Mouse (Mus musculus) MEL (cell line): Measurements from ENCODE around the gene Dus2. TPM values are rescaled to one million over a fixed set of nuclear protein-coding genes. Genes with fewer than 3 reads are reported as not detected.

ENCODE experiments used
- DNase-seq: peaks from one replicate; pipeline ENCODE4 v3.0.0; 2011; ENCODE audit warnings: low read depth, low spot score
- H3K27ac ChIP-seq: 2 replicates; pipeline ENCODE4 v1.5.1; 2012; ENCODE audit warnings: low read depth, mild to moderate bottlenecking, control low read depth, low read length, moderate library complexity; ENCODE audit not compliant: control insufficient read depth
- H3K27me3 ChIP-seq, 2 experiments: fragments of 150-350 bp in 1 of 2; sonication (generic) in 1 of 2; 2 replicates each; pipeline ENCODE4 v1.6.1; 2012; ENCODE audit warnings: low read length in 2 of 2, mild to moderate bottlenecking in 2 of 2, improper control_type of control experiment in 1 of 2, moderate library complexity in 1 of 2; ENCODE audit not compliant: insufficient read depth in 2 of 2, control insufficient read depth in 1 of 2
- H3K36me3 ChIP-seq, 2 experiments: 2 replicates each; pipeline ENCODE4 v1.6.1; 2012 to 2014; ENCODE audit warnings: low read length in 2 of 2, improper control_type of control experiment in 1 of 2, inconsistent platforms in 1 of 2, mild to moderate bottlenecking in 1 of 2; ENCODE audit not compliant: insufficient read depth in 2 of 2, control insufficient read depth in 1 of 2
- H3K4me1 ChIP-seq, 2 experiments: fragments of 150-350 bp in 1 of 2; sonication (generic) in 1 of 2; 2 replicates each; pipeline ENCODE4 v1.6.1; 2012; ENCODE audit warnings: low read length in 2 of 2, improper control_type of control experiment in 1 of 2, mild to moderate bottlenecking in 1 of 2; ENCODE audit not compliant: insufficient read depth in 2 of 2, control insufficient read depth in 1 of 2
- H3K4me3 ChIP-seq, 2 experiments: fragments of 150-350 bp in 1 of 2; sonication (generic) in 1 of 2; 2 replicates each; pipeline ENCODE4 v1.5.1; 2012; ENCODE audit warnings: low read depth in 2 of 2, low read length in 2 of 2, mild to moderate bottlenecking in 2 of 2, moderate library complexity in 2 of 2, control low read depth in 1 of 2, improper control_type of control experiment in 1 of 2; ENCODE audit not compliant: control insufficient read depth in 1 of 2, insufficient read depth in 1 of 2
- H3K79me2 ChIP-seq: 2 replicates; pipeline ENCODE4 v1.6.1; 2012; ENCODE audit warnings: mild to moderate bottlenecking, low read length, moderate library complexity; ENCODE audit not compliant: control insufficient read depth, poor library complexity, insufficient read depth
- H3K9ac ChIP-seq: 2 replicates; pipeline ENCODE4 v1.6.1; 2012; ENCODE audit warnings: low read depth, mild to moderate bottlenecking, control low read depth, low read length, moderate library complexity; ENCODE audit not compliant: control insufficient read depth, poor library complexity, severe bottlenecking
- H3K9me3 ChIP-seq: fragments of 150-350 bp; sonication (generic); replicated peaks from 2 replicates; pipeline ENCODE4 v1.6.1; 2012; ENCODE audit warnings: mild to moderate bottlenecking, low read length, improper control_type of control experiment, moderate library complexity; ENCODE audit not compliant: insufficient read depth
- BHLHE40 ChIP-seq: IDR thresholded peaks from 2 replicates; pipeline ENCODE4 v1.6.1; 2012; ENCODE audit warnings: low read depth, mild to moderate bottlenecking, inconsistent platforms, low read length, improper control_type of control experiment, borderline replicate concordance
- CHD1 ChIP-seq: IDR thresholded peaks from 2 replicates; pipeline ENCODE4 v1.6.1; 2012; ENCODE audit warnings: low read depth, mild to moderate bottlenecking, inconsistent platforms, low read length, improper control_type of control experiment
- CHD2 ChIP-seq: IDR thresholded peaks from 2 replicates; pipeline ENCODE4 v1.6.1; 2011; ENCODE audit warnings: low read length, improper control_type of control experiment
- CTCF ChIP-seq, 3 experiments: IDR thresholded peaks in 2 of 3; conservative IDR thresholded peaks in 1 of 3; 2 replicates each; pipeline ENCODE4 v1.5.1; 2011 to 2012; ENCODE audit warnings: low read length in 3 of 3, low read depth in 2 of 3, mild to moderate bottlenecking in 2 of 3, improper control_type of control experiment in 1 of 3, inconsistent platforms in 1 of 3, mixed read lengths in 1 of 3, moderate library complexity in 1 of 3; ENCODE audit not compliant: control insufficient read depth in 1 of 3, insufficient read depth in 1 of 3, poor library complexity in 1 of 3, severe bottlenecking in 1 of 3
- ELF1 ChIP-seq: IDR thresholded peaks from 2 replicates; pipeline ENCODE4 v1.6.1; 2014; ENCODE audit warnings: low read depth, mild to moderate bottlenecking, inconsistent platforms, low read length, improper control_type of control experiment, moderate library complexity
- EP300 ChIP-seq, 2 experiments: IDR thresholded peaks; 2 replicates each; pipeline ENCODE4 v1.6.1; 2011; ENCODE audit warnings: improper control_type of control experiment in 2 of 2, low read length in 2 of 2, low read depth in 1 of 2, mild to moderate bottlenecking in 1 of 2
- ETS1 ChIP-seq: IDR thresholded peaks from 2 replicates; pipeline ENCODE4 v1.6.1; 2012; ENCODE audit warnings: low read depth, mild to moderate bottlenecking, inconsistent platforms, low read length, improper control_type of control experiment, moderate library complexity
- JUND ChIP-seq: IDR thresholded peaks from 2 replicates; pipeline ENCODE4 v1.6.1; 2011; ENCODE audit warnings: low read depth, mild to moderate bottlenecking, improper control_type of control experiment, low read length
- KAT2A ChIP-seq: conservative IDR thresholded peaks from 2 replicates; pipeline ENCODE4 v1.6.1; 2012; ENCODE audit warnings: low read depth, low read length, improper control_type of control experiment, inconsistent platforms
- MAFK ChIP-seq: IDR thresholded peaks from 2 replicates; pipeline ENCODE4 v1.6.1; 2011; ENCODE audit warnings: low read depth, mild to moderate bottlenecking, low read length, improper control_type of control experiment, borderline replicate concordance
- MEF2A ChIP-seq: IDR thresholded peaks from 2 replicates; pipeline ENCODE4 v1.6.1; 2014; ENCODE audit warnings: low read depth, mild to moderate bottlenecking, inconsistent platforms, low read length, improper control_type of control experiment; ENCODE audit not compliant: poor library complexity, insufficient replicate concordance, severe bottlenecking; ENCODE audit errors: extremely low read depth
- NELFE ChIP-seq: IDR thresholded peaks from 2 replicates; pipeline ENCODE4 v1.6.1; 2011; ENCODE audit warnings: low read depth, low read length, improper control_type of control experiment
- NRF1 ChIP-seq: IDR thresholded peaks from 2 replicates; pipeline ENCODE4 v1.6.1; 2014; ENCODE audit warnings: low read depth, mild to moderate bottlenecking, inconsistent platforms, low read length, improper control_type of control experiment, moderate library complexity; ENCODE audit not compliant: poor library complexity, insufficient read depth, severe bottlenecking
- POLR2A ChIP-seq, 2 experiments: IDR thresholded peaks; 2 replicates each; pipeline ENCODE4 v1.6.1; 2011 to 2012; ENCODE audit warnings: low read length in 2 of 2, mild to moderate bottlenecking in 2 of 2, control low read depth in 1 of 2, improper control_type of control experiment in 1 of 2, low read depth in 1 of 2, moderate library complexity in 1 of 2; ENCODE audit not compliant: control insufficient read depth in 1 of 2, insufficient read depth in 1 of 2, poor library complexity in 1 of 2
- POLR2AphosphoS5 ChIP-seq: IDR thresholded peaks from 2 replicates; pipeline ENCODE4 v1.6.1; 2012; ENCODE audit warnings: low read depth, borderline replicate concordance, mild to moderate bottlenecking, inconsistent platforms, low read length, moderate library complexity, mixed read lengths
- RAD21 ChIP-seq: IDR thresholded peaks from 2 replicates; pipeline ENCODE4 v1.6.1; 2011; ENCODE audit warnings: mild to moderate bottlenecking, low read depth, low read length, improper control_type of control experiment
- RCOR1 ChIP-seq: IDR thresholded peaks from 2 replicates; pipeline ENCODE4 v1.6.1; 2012; ENCODE audit warnings: low read depth, mild to moderate bottlenecking, inconsistent platforms, low read length, improper control_type of control experiment
- SMC3 ChIP-seq: IDR thresholded peaks from 2 replicates; pipeline ENCODE4 v1.6.1; 2011; ENCODE audit warnings: low read depth, low read length, improper control_type of control experiment
- UBTF ChIP-seq: IDR thresholded peaks from 2 replicates; pipeline ENCODE4 v1.6.1; 2012; ENCODE audit warnings: low read depth, mild to moderate bottlenecking, inconsistent platforms, low read length, improper control_type of control experiment, moderate library complexity, borderline replicate concordance; ENCODE audit not compliant: insufficient read depth
- USF1 ChIP-seq: IDR thresholded peaks from 2 replicates; pipeline ENCODE4 v1.6.1; 2014; ENCODE audit warnings: low read depth, mild to moderate bottlenecking, inconsistent platforms, low read length, improper control_type of control experiment, moderate library complexity
- ZC3H11A ChIP-seq: IDR thresholded peaks from 2 replicates; pipeline ENCODE4 v1.6.1; 2012; ENCODE audit warnings: low read depth, mild to moderate bottlenecking, inconsistent platforms, low read length, improper control_type of control experiment
- ZMIZ1 ChIP-seq: IDR thresholded peaks from 2 replicates; pipeline ENCODE4 v1.6.1; 2012; ENCODE audit warnings: low read depth, mild to moderate bottlenecking, inconsistent platforms, low read length, improper control_type of control experiment, moderate library complexity
- polyA plus RNA-seq, 2 experiments: library from polyadenylated mRNA; stranded (reverse) in 1 of 2; unstranded in 1 of 2; fragments of >175 nt in 1 of 2; fragments of >200 nt in 1 of 2; gene quantifications; 2 replicates each; pipeline versions ENCODE4 v1.2.1 to v1.2.4; 2012; ENCODE audit warnings: low replicate concordance in 2 of 2, low read depth in 1 of 2; ENCODE audit not compliant: insufficient read length in 2 of 2, insufficient read depth in 1 of 2, missing spikeins in 1 of 2
- total RNA-seq: library from RNA; depleted of rRNA; stranded (reverse); fragments of 300-350 nt; gene quantifications from 2 replicates; pipeline ENCODE4 v1.2.3, GENCODE M21; 2012

Gene Dus2
- total and polyA plus RNA-seq, 3 experiments: 9.2 to 11.9 TPM; not detected in 1

- Histone ChIP-seq H3K4me3 (no peak overlapping the region), H3K4me1 (peaks cover 2 to 13% of the 10 kb centered on the region in 2 experiments; a peak in 3 of 4 replicates), H3K79me2 (peaks cover 50% of the 10 kb centered on the region), H3K27me3 (no peaks in the 10 kb centered on the region), H3K27ac (no peak overlapping the region), H3K9ac (no peak overlapping the region), H3K36me3 (peaks cover 8 to 19% of the 10 kb centered on the region in 2 experiments), H3K9me3 (no peaks in the 10 kb centered on the region)
- TF ChIP-seq MEF2A (no peak), SMC3 (peak; percentile 3; the same call in 1 of the 2 replicates), RAD21 (0 out of 2 replicates have a peak, but pooled peaks have one; percentile 1), CTCF (IDR thresholded peaks at IDR 0.05 in 2 of 3, conservative IDR thresholded peaks at IDR 0.05 in 1 of 3; ENCODE audit: control insufficient read depth in 1 of 3, insufficient read depth in 1 of 3, low read depth in 2 of 3, low read length in 3 of 3, poor library complexity in 1 of 3, severe bottlenecking in 1 of 3) (peak in 2 of 3 experiments; percentile 26 to 54; a peak in 3 of 6 replicates)
- DNase-seq: peak; percentile 49
Measured at GRCm38 (mm10) chr8:106076612-106077011, 85.5 kb downstream of the Dus2 start.

- H3K4me3 ChIP-seq: no peak overlapping the region
- TF ChIP-seq CTCF (IDR thresholded peaks at IDR 0.05 in 2 of 3, conservative IDR thresholded peaks at IDR 0.05 in 1 of 3; ENCODE audit: control insufficient read depth in 1 of 3, insufficient read depth in 1 of 3, low read depth in 2 of 3, low read length in 3 of 3, poor library complexity in 1 of 3, severe bottlenecking in 1 of 3) (peak in 2 of 3 experiments; percentile 47 to 55; a peak in 4 of 6 replicates), ZMIZ1 (no peak), SMC3 (peak; percentile 40), ELF1 (no peak), JUND (no peak), BHLHE40 (no peak), MEF2A (no peak), RAD21 (peak; percentile 17), CHD2 (no peak)
Measured at GRCm38 (mm10) chr8:106077452-106078067, 86.4 kb downstream of the Dus2 start.

GRCm38 (mm10) chr8:106102321-106102720 is 111.2 kb downstream of the Dus2 start:
- H3K27ac ChIP-seq: no peak overlapping the region
- DNase-seq: no peak
- H3K27me3 ChIP-seq: no peaks in the 10 kb centered on the region
- H3K36me3 ChIP-seq: peaks cover 0 to 30% of the 10 kb centered on the region in 2 experiments; a peak in 2 of 4 replicates
- no peak overlapping the region for H3K4me3 ChIP-seq
- no peaks in the 10 kb centered on the region for H3K9me3 ChIP-seq
- H3K9ac ChIP-seq: no peak overlapping the region
- no peaks in the 10 kb centered on the region for H3K79me2 ChIP-seq
- no peaks in the 10 kb centered on the region for H3K4me1 ChIP-seq
- no peak for TF ChIP-seq POLR2AphosphoS5
- TF ChIP-seq ZC3H11A: no peak
- no peak for TF ChIP-seq NELFE
- no peak for TF ChIP-seq KAT2A
- no peak for TF ChIP-seq RCOR1
- no peak for TF ChIP-seq CHD2
- no peak for TF ChIP-seq MAFK
- TF ChIP-seq POLR2A (IDR thresholded peaks at IDR 0.05; ENCODE audit: control insufficient read depth in 1 of 2, insufficient read depth in 1 of 2, low read depth in 1 of 2, low read length in 2 of 2, poor library complexity in 1 of 2): no peak
- no peak for TF ChIP-seq ETS1
- TF ChIP-seq USF1: no peak
- no peak for TF ChIP-seq ELF1
- TF ChIP-seq EP300 (IDR thresholded peaks at IDR 0.05; ENCODE audit: low read depth in 1 of 2, low read length in 2 of 2): no peak
- no peak for TF ChIP-seq NRF1
- TF ChIP-seq UBTF: no peak
- no peak for TF ChIP-seq MEF2A
- TF ChIP-seq CHD1: no peak

More at GRCm38 (mm10) chr8:106077452-106078067, 86.4 kb downstream of the Dus2 start:
- no peak overlapping the region for H3K27ac ChIP-seq
- no peaks in the 10 kb centered on the region for H3K27me3 ChIP-seq
- peaks cover 9 to 19% of the 10 kb centered on the region in 2 experiments for H3K36me3 ChIP-seq
- peaks cover 2 to 13% of the 10 kb centered on the region in 2 experiments; a peak in 3 of 4 replicates for H3K4me1 ChIP-seq
- no peaks in the 10 kb centered on the region for H3K9me3 ChIP-seq
- peak; percentile 35 for DNase-seq
- no peak overlapping the region for H3K9ac ChIP-seq
- H3K79me2 ChIP-seq: peaks cover 44% of the 10 kb centered on the region
